Mouse (Mus musculus) adrenal gland, adult (tissue): ENCODE measurements at regions not wholly inside any gene's neighbourhood (a gene's known extent, or its start where the extent isn't known, plus 50 kb on each side); places are given as distances from the start of the nearest gene placed in this dataset.

Source experiments
- DNase-seq, 2 experiments: peaks; one replicate each; pipeline ENCODE4 v3.0.0; 2022 to 2023; ENCODE audit warnings: low spot score in 1 of 2; ENCODE audit not compliant: inconsistent age in 2 of 2

- DNase-seq = peak in 1 of 2 experiments; percentile 49
Observed at GRCm38 (mm10) chr16:60941767-60942166, 336.4 kb upstream of the Epha6 start.
